Mouse (Mus musculus) left cerebral cortex, postnatal 4 days (tissue): ENCODE data around the gene Apoa2. TPM values are rescaled to one million over a fixed set of nuclear protein-coding genes. Genes with fewer than 3 reads are reported as not detected.

Source experiments
- DNase-seq: peaks from one replicate; pipeline ENCODE4 v3.0.0-alpha.2; 2022
- intact Hi-C: fragments of 180-260 bp; cut with DNase I; formaldehyde crosslinking; loops from one replicate; pipeline ENCODE4 v1.15.1; 2025
- total RNA-seq, 2 experiments: library from RNA; stranded (reverse); gene quantifications; 2 replicates each; pipeline ENCODE4 v1.2.3; 2021

Gene Apoa2
- total RNA-seq, 2 experiments from 2014 or later = 2.6 to 3.0 TPM

GRCm38 (mm10) chr1:171204249-171204644, 20.6 kb upstream of the Apoa2 start:
- DNase-seq = no peak
- intact Hi-C loops = no loop called here

GRCm38 (mm10) chr1:171205704-171206493, 19.0 kb upstream of the Apoa2 start:
- intact Hi-C loops = no loop called here
- no peak for DNase-seq

- intact Hi-C loops = no loop called here
Observed at GRCm38 (mm10) chr1:171209409-171209808, 15.4 kb upstream of the Apoa2 start.

GRCm38 (mm10) chr1:171212854-171213253, 12.0 kb upstream of the Apoa2 start:
- intact Hi-C loops = loop anchor here (10.0 kb wide), 1 partner anchor 48 kb away; no protein-coding TSS in a partner anchor
- DNase-seq = no peak

More at GRCm38 (mm10) chr1:171209409-171209808, 15.4 kb upstream of the Apoa2 start:
- no peak for DNase-seq

- DNase-seq = no peak
- intact Hi-C loops = loop anchor here (10.0 kb wide), 1 partner anchor 49 kb away; no protein-coding TSS in a partner anchor
Observed at GRCm38 (mm10) chr1:171213801-171214496, 10.9 kb upstream of the Apoa2 start, which contains the start of gene Nr1i3. Gene Nr1i3, plus strand, starts transcription at chr1:171213970.

- intact Hi-C loops = loop anchor here (10.0 kb wide), 1 partner anchor 52 kb away; no protein-coding TSS in a partner anchor
- DNase-seq = no peak
Observed at GRCm38 (mm10) chr1:171216241-171216955, 8.5 kb upstream of the Apoa2 start.

- peak; percentile 87 for DNase-seq
- intact Hi-C loops = loop anchor here (2.0 kb wide), 1 partner anchor 100 kb away; no protein-coding TSS in a partner anchor
Observed at GRCm38 (mm10) chr1:171220871-171221270, 4.0 kb upstream of the Apoa2 start.

- DNase-seq = peak; percentile 21
- intact Hi-C loops = loop anchor here (2.0 kb wide), 1 partner anchor 101 kb away; no protein-coding TSS in a partner anchor
Observed at GRCm38 (mm10) chr1:171221281-171222193, 3.3 kb upstream of the Apoa2 start.

- intact Hi-C loops = no loop called here
- DNase-seq = peak; percentile 92
Observed at GRCm38 (mm10) chr1:171222238-171223155, 2.4 kb upstream of the Apoa2 start, which contains the start of gene Tomm40l. Gene Tomm40l, minus strand, starts transcription at chr1:171222514.

GRCm38 (mm10) chr1:171223168-171223567, 1.7 kb upstream of the Apoa2 start:
- no peak for DNase-seq
- intact Hi-C loops = no loop called here

GRCm38 (mm10) chr1:171223796-171224195, 1.1 kb upstream of the Apoa2 start:
- no peak for DNase-seq
- intact Hi-C loops = no loop called here

GRCm38 (mm10) chr1:171226780-171227179, 1.9 kb downstream of the Apoa2 start:
- intact Hi-C loops = no loop called here
- DNase-seq = no peak

GRCm38 (mm10) chr1:171227879-171228278, 3.0 kb downstream of the Apoa2 start:
- intact Hi-C loops = loop anchor here (2.0 kb wide), 1 partner anchor 29 kb away; no protein-coding TSS in a partner anchor
- DNase-seq = no peak

- no peak for DNase-seq
- intact Hi-C loops = loop anchor here (2.0 kb wide), 1 partner anchor 27 kb away; no protein-coding TSS in a partner anchor
Observed at GRCm38 (mm10) chr1:171229750-171230149, 4.9 kb downstream of the Apoa2 start.

GRCm38 (mm10) chr1:171230215-171230614, 5.4 kb downstream of the Apoa2 start:
- no peak for DNase-seq
- intact Hi-C loops = no loop called here

GRCm38 (mm10) chr1:171231844-171232243, 7.0 kb downstream of the Apoa2 start:
- intact Hi-C loops = no loop called here
- no peak for DNase-seq

- intact Hi-C loops = no loop called here
- DNase-seq = no peak
Observed at GRCm38 (mm10) chr1:171232348-171232747, 7.5 kb downstream of the Apoa2 start.
